Mouse (Mus musculus): ENCODE measurements around the gene Gm11168.
"Not testable (repeated sequence)": the region's sequence is repeated elsewhere in the genome, so short reads cannot be mapped to it uniquely, and the experiment has no call there.

The Gm11168 gene

GRCm38 (mm10) chr9:3002794-3003396, at the start of gene Gm11168:
TSS of gene Gm11168 (plus strand) at chr9:3003346.
- DNase-seq = not testable (repeated sequence)

GRCm38 (mm10) chr9:3000445-3000972, 2.6 kb upstream of the Gm11168 start, which contains the start of gene Gm10722:
TSS of gene Gm10722 (plus strand) at chr9:3000922.
- DNase-seq = peak; percentile 4

DNA sequence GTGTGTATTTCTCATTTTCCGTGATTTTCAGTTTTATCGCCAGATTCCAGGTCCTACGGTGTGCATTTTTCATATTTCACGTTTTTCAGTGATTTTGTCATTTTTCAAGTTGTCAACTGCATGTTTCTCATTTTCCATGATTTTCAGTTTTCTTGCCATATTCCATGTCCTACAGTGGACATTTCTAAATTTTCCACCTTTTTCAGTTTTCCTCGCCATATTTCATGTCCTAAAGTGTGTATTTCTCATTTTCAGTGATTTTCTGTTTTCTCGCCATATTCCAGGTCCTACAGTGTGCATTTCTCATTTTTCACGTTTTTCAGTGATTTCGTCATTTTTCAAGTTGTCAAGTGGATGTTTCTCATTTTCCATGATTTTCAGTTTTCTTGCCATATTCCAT, 2.1 kb upstream of the Gm11168 start:
- not testable (repeated sequence) for DNase-seq

DNA sequence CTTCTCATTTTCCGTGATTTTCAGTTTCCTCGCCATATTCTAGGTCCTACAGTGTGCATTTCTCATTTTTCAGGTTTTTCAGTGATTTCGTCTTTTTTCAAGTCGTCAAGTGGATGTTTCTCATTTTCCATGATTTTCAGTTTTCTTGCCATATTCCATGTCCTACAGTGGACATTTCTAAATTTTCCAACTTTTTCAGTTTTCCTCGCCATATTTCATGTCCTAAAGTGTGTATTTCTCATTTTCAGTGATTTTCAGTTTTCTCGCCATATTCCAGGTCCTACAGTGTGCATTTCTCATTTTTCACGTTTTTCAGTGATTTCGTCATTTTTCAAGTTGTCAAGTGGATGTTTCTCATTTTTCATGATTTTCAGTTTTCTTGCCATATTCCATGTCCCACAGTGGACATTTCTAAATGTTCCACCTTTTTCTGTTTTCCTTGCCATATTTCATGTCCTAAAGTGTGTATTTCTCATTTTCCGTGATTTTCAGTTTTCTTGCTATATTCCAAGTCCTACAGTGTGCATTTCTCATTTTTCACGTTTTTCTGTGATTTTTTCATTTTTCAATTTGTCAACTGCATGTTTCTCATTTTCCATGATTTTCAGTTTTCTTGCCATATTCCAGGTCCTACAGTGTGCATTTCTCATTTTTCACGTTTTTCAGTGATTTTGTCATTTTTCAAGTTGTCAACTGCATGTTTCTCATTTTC, 1.0 kb upstream of the Gm11168 start:
- peak; percentile 85 for DNase-seq

GRCm38 (mm10) chr9:3006179-3006578, 3.0 kb downstream of the Gm11168 start:
- not testable (repeated sequence) for DNase-seq

DNA sequence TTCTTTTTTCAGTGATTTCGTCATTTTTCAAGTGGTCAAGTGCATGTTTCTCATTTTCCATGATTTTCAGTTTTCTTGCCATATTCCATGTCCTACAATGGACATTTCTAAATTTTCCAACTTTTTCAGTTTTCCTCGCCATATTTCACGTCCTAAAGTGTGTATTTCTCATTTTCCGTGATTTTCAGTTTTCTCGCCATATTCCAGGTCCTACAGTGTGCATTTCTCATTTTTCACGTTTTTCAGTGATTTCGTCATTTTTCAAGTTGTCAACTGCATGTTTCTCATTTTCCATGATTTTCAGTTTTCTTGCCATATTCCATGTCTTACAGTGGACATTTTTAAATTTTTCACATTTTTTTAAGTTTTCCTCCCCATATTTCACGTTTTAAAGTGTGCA, 3.5 kb downstream of the Gm11168 start:
- peak; percentile 83 for DNase-seq

DNA sequence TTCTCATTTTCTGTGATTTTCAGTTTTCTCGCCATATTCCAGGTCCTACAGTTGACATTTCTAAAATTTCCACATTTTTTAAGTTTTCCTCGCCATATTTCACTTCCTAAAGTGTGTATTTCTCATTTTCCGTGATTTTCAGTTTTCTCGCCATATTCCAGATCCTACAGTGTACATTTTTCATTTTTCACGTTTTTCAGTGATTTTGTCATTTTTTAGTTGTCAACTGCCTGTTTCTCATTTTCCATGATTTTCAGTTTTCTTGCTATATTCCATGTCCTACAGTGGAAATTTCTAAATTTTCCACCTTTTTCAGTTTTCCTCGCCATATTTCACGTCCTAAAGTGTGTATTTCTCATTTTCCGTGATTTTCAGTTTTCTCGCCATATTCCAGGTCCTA, 4.1 kb downstream of the Gm11168 start:
- not testable (repeated sequence) for DNase-seq

GRCm38 (mm10) chr9:3009331-3009730, 6.2 kb downstream of the Gm11168 start:
- not testable (repeated sequence) for DNase-seq

DNA sequence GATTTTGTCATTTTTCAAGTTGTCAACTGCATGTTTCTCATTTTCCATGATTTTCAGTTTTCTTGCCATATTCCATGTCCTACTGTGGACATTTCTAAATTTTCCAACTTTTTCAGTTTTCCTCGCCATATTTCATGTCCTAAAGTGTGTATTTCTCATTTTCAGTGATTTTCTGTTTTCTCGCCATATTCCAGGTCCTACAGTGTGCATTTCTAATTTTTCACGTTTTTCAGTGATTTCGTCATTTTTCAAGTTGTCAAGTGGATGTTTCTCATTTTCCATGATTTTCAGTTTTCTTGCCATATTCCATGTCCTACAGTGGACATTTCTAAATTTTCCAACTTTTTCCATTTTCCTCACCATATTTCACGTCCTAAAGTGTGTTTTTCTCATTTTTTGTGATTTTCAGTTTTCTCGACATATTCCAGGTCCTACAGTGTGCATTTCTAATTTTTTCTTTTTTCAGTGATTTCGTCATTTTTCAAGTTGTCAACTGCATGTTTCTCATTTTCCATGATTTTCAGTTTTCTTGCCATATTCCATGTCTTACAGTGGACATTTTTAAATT, 9.0 kb downstream of the Gm11168 start:
- not testable (repeated sequence) for DNase-seq

DNA sequence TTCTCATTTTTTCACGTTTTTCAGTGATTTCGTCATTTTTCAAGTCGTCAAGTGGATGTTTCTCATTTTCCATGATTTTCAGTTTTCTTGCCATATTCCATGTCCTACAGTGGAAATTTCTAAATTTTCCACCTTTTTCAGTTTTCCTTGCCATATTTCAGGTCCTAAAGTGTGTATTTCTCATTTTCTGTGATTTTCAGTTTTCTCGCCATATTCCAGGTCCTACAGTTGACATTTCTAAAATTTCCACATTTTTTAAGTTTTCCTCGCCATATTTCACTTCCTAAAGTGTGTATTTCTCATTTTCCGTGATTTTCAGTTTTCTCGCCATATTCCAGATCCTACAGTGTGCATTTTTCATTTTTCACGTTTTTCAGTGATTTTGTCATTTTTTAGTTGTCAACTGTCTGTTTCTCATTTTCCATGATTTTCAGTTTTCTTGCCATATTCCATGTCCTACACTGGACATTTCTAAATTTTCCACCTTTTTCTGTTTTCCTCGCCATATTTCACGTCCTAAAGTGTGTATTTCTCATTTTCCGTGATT, 9.7 kb downstream of the Gm11168 start, which contains the start of gene Gm10721:
Gene Gm10721, plus strand, starts transcription at position 408 of the 547 bp plus-strand sequence.
- DNase-seq = not testable (repeated sequence)

DNA sequence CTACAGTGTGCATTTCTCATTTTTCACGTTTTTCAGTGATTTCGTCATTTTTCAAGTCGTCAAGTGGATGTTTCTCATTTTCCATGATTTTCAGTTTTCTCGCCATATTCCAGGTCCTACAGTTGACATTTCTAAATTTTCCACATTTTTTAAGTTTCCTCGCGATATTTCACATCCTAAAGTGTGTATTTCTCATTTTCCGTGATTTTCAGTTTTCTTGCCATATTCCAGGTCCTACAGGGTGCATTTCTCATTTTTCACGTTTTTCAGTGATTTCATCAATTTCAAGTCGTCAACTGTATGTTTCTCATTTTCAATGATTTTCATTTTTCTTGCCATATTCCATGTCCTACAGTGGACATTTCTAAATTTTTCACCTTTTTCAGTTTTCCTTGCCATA, 12.2 kb downstream of the Gm11168 start, which contains the start of gene Gm10720:
Gene Gm10720, plus strand, starts transcription at position 301 of the 400 bp plus-strand sequence.
- DNase-seq = not testable (repeated sequence)

GRCm38 (mm10) chr9:3015896-3016295, 12.8 kb downstream of the Gm11168 start:
- DNase-seq = not testable (repeated sequence)

DNA sequence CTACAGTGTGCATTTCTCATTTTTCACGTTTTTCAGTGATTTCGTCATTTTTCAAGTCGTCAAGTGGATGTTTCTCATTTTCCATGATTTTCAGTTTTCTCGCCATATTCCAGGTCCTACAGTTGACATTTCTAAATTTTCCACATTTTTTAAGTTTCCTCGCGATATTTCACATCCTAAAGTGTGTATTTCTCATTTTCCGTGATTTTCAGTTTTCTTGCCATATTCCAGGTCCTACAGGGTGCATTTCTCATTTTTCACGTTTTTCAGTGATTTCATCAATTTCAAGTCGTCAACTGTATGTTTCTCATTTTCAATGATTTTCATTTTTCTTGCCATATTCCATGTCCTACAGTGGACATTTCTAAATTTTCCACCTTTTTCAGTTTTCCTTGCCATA, 14.0 kb downstream of the Gm11168 start, which contains the start of gene Gm10719:
Gene Gm10719, plus strand, starts transcription at position 301 of the 400 bp plus-strand sequence.
- DNase-seq = not testable (repeated sequence)

DNA sequence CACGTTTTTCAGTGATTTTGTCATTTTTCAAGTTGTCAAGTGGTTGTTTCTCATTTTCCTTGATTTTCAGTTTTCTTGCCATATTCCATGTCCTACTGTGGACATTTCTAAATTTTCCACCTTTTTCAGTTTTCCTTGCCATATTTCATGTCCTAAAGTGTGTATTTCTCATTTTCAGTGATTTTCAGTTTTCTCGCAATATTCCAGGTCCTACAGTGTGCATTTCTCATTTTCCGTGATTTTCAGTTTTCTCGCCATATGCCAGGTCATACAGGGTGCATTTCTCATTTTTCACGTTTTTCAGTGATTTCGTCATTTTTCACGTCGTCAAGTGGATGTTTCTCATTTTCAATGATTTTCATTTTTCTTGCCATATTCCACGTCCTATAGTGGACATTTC, 15.8 kb downstream of the Gm11168 start:
- not testable (repeated sequence) for DNase-seq

- peak; percentile 6 for DNase-seq
Observed at GRCm38 (mm10) chr9:3019835-3020727, 16.9 kb downstream of the Gm11168 start.

GRCm38 (mm10) chr9:3022316-3023008, 19.3 kb downstream of the Gm11168 start:
- peak; percentile 23 for DNase-seq

DNA sequence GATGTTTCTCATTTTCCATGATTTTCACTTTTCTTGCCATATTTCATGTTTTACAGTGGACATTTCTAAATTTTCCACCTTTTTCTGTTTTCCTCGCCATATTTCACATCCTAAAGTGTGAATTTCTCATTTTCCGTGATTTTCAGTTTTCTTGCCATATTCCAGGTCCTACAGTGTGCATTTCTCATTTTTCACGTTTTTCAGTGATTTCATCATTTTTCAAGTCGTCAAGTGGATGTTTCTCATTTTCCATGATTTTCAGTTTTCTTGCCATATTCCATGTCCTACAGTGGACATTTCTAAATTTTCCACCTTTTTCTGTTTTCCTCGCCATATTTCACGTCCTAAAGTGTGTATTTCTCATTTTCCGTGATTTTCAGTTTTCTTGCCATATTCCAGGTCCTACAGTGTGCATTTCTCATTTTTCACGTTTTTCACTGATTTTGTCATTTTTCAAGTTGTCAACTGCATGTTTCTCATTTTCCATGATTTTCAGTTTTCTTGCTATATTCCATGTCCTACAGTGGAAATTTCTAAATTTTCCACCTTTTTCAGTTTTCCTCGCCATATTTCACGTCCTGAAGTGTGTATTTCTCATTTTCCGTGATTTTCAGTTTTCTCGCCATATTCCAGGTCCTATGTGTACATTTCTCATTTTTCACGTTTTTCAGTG, 20.3 kb downstream of the Gm11168 start, which contains the start of gene Gm10718:
Gene Gm10718, plus strand, starts transcription at position 236 of the 673 bp plus-strand sequence.
- DNase-seq = not testable (repeated sequence)

GRCm38 (mm10) chr9:3023985-3024648, 21.0 kb downstream of the Gm11168 start:
- peak; percentile 58 for DNase-seq

GRCm38 (mm10) chr9:3024912-3025467, 21.8 kb downstream of the Gm11168 start, which contains the start of gene Gm10717:
TSS of gene Gm10717 (plus strand) at chr9:3025417.
- DNase-seq = peak; percentile 5

DNA sequence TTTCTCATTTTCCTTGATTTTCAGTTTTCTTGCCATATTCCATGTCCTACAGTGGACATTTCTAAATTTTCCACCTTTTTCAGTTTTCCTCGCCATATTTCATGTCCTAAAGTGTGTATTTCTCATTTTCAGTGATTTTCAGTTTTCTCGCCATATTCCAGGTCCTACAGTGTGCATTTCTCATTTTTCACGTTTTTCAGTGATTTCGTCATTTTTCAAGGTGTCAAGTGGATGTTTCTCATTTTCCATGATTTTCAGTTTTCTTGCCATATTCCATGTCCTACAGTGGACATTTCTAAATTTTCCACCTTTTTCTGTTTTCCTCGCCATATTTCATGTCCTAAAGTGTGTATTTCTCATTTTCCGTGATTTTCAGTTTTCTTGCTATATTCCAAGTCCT, 22.5 kb downstream of the Gm11168 start:
- peak; percentile 47 for DNase-seq

Measured in right cerebral cortex, postnatal 25 days (tissue).